Mouse (Mus musculus) hematopoietic stem cell, adult 5-6 weeks (primary cell): ENCODE measurements around the gene Zfp970. TPM values are rescaled to one million over a fixed set of nuclear protein-coding genes. Genes with fewer than 3 reads are reported as not detected.
"Not testable (repeated sequence)": the region's sequence is repeated elsewhere in the genome, so short reads cannot be mapped to it uniquely, and the experiment has no call there.

ENCODE experiments used
- ATAC-seq, 2 experiments: fragments of 125-278 bp in 1 of 2; replicated peaks in 1 of 2; 2 replicates each; pipeline ENCODE4 v1.8.0; 2016 to 2017; ENCODE audit warnings: inconsistent platforms in 2 of 2, mild to moderate bottlenecking in 2 of 2, moderate number of reproducible peaks in 2 of 2, low read depth in 1 of 2, moderate TSS enrichment in 1 of 2; ENCODE audit not compliant: low FRiP score in 2 of 2, poor library complexity in 2 of 2, severe bottlenecking in 2 of 2, insufficient read depth in 1 of 2, low TSS enrichment in 1 of 2
- total RNA-seq: library from RNA; stranded (forward); fragments of 172-1452, 232-1000 nt; gene quantifications from 2 replicates; pipeline ENCODE4 v1.2.3, GENCODE M21; 2017

The Zfp970 gene
- 14.8 and 21.5 TPM in 2 replicates for total RNA-seq

- not testable (repeated sequence) for ATAC-seq
Measured at GRCm38 (mm10) chr2:177464676-177465075, at the start of gene Zfp970. Gene Zfp970 (plus strand): TSS chr2:177464733.

DNA sequence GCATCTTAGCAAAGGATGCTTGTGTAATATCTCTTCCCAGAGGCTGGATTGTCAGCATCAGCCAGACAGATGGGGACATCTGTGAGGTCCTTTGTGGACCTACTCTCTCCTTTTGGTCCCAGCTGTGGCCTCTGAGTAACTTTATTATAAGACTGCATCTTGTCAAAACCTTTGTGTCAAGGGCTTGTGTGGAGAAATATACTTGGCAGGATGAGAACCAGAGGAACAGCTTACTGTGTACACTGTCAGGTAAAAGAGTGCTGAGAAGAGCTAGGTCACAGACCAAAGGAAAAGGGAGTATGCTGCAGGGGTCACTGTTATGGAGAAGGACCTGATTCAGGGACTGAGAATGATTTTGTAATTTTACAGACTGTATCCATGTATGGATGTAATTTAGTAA is 3.7 kb downstream of the Zfp970 start:
- not testable (repeated sequence) for ATAC-seq

- not testable (repeated sequence) for ATAC-seq
Measured at GRCm38 (mm10) chr2:177472261-177472660, 7.7 kb downstream of the Zfp970 start.

DNA sequence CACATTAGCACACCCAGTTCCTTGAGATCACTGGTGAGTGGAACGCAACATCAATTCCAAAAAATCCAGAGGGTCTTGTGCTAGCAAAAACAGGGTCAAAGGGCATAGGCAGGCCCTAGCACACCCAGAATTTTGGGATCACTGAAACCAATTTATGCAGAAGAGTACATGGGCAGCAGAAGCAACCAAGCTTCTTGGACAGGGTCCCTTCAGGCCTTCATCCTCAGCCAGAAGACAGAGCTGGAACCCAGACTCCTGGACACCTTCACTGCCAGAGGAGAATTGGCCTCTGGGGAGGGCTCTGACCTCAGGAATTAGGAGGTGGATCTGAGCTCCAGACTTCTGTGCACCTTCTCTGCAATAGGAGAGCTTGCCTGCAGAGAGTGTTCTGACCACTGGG is 17.4 kb downstream of the Zfp970 start:
- not testable (repeated sequence) for ATAC-seq

- not testable (repeated sequence) for ATAC-seq
Measured at GRCm38 (mm10) chr2:177483238-177483948, 18.9 kb downstream of the Zfp970 start.

DNA sequence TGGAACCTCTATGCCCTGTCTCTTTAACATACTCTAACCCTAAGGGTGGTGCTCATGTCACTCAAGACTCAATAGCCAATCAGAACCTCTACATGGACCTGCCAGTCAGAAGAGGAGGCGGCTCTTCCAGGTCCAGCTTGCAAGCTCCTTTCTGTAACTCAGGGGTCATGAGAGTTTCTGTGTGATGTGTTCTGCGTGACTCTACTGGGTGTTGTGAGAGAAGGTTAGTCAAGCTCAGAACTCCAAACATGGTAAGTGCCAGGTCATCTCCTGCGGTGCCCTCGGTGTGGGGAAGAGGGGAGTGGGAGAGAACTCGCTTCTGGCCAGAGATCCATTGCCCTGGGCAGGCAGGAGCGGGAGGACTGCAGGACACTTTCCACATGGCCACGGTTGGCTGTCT is 33.5 kb downstream of the Zfp970 start, which contains the start of gene Gm14403:
Gm14403 (plus strand) TSS at position 149 of the 400 bp plus-strand sequence.
- ATAC-seq = not testable (repeated sequence)

GRCm38 (mm10) chr2:177499182-177499581 is 34.6 kb downstream of the Zfp970 start:
- ATAC-seq = not testable (repeated sequence)

- ATAC-seq = not testable (repeated sequence)
Measured at GRCm38 (mm10) chr2:177505211-177505719, 40.7 kb downstream of the Zfp970 start.

- ATAC-seq = not testable (repeated sequence)
Measured at GRCm38 (mm10) chr2:177511381-177511780, 46.8 kb downstream of the Zfp970 start.

GRCm38 (mm10) chr2:177511972-177512371 is 47.4 kb downstream of the Zfp970 start:
- not testable (repeated sequence) for ATAC-seq

- ATAC-seq = not testable (repeated sequence)
Measured at GRCm38 (mm10) chr2:177513991-177514479, 49.5 kb downstream of the Zfp970 start.

GRCm38 (mm10) chr2:177517746-177518145 is 53.2 kb downstream of the Zfp970 start:
- ATAC-seq = not testable (repeated sequence)

DNA sequence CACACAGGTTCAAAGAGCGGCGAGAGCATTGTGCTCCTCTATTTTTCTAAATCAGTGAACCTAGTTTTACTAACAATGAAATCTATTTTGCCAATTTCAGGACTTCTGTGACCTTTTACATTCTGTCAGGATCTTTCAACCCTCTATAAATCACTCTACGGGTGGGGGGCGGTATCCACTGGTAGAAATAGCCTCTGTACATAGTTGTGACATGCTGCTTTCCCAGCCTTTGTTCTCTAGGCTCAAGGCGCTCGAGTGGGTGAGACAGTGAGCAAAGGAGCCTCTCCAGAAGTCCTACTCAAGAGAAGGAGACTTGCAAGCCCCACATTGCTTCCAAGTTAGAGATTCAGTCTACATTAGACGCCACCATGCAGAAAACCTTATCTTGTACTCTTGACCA is 53.8 kb downstream of the Zfp970 start:
- not testable (repeated sequence) for ATAC-seq

DNA sequence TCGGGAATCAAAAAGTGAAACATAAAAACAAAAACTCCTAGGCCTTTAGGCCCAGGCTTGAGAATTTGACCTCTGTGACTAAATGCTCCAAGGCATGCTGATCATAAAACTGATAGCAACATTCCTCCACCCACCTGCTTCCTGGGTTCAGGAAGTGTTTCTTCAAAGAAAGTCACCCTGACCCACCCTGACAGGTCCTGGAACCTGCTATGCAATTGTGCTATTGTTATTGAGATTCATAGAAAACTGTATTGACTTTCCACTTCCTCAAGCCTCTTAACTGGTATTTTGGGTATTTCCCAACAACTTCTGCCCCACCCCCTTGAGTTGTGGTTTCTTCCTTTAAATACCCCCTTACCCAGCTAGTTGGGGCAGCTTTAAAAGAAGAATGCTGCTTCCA is 54.4 kb downstream of the Zfp970 start:
- not testable (repeated sequence) for ATAC-seq

DNA sequence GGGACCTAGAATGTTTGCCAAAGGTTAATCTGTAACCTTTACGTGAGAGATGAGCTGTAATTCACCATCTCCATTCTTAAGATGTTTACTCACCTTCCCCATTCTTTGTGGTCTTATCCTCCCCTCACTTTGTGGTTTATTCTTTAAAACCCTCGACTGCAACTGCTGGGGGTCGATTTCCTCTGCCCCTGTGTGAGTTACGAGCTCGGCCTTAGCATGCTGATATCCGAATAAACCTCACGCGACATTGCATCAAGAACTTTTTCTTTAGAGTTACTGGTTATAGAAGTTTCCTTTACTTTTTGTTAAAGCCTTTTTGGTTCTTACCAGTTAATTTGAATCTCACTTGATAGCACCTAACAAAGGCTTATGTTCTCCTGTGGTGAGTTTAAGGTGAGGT is 55.5 kb downstream of the Zfp970 start:
- no peak for ATAC-seq

- ATAC-seq = no peak
Measured at GRCm38 (mm10) chr2:177523061-177523460, 58.5 kb downstream of the Zfp970 start.

GRCm38 (mm10) chr2:177523674-177524073 is 59.1 kb downstream of the Zfp970 start:
- not testable (repeated sequence) for ATAC-seq

- ATAC-seq = not testable (repeated sequence)
Measured at GRCm38 (mm10) chr2:177524171-177524570, 59.6 kb downstream of the Zfp970 start.
